Mouse (Mus musculus): ENCODE results near the gene Nuak1.

Nuak1 gene

DNA sequence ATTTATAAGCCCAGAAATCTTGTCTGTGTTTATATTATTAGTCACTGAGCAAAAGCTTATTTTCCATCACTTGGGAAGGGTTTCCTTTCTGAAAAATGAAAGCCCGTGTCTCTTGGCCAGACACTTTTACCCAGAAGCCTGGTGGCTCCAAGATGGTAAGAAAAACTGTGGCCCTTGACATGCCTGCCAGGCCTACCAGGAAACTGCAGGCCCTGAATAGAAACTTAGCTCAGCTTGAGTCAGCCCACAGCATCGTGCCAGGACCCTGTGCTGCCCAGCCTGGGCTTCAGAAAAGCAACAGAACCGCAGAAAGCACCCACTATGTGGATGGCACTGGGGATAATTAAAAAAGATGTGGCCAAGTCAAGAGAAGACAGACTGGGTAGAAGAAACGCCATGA is 43.1 kb downstream of the Nuak1 start:
- Histone ChIP-seq H3K9me3 (ENCODE audit: low read length) (no peaks in the 10 kb centered on the region), H3K36me3 (ENCODE audit: insufficient read depth, low read length) (no peaks in the 10 kb centered on the region), H3K4me3 (replicated peaks; ENCODE audit: low read length) (no peak overlapping the region), H3K27me3 (ENCODE audit: insufficient read depth, low read length) (no peaks in the 10 kb centered on the region), H3K4me1 (replicated peaks; ENCODE audit: low read depth, low read length) (peaks cover 25% of the 10 kb centered on the region)
- no peak for TF ChIP-seq POU5F1 (IDR thresholded peaks at IDR 0.05; ENCODE audit: borderline replicate concordance, low read length)
- no peak for TF ChIP-seq NANOG (IDR thresholded peaks at IDR 0.05; ENCODE audit: borderline replicate concordance, low read length)
- no peak for TF ChIP-seq CTCF (conservative IDR thresholded peaks at IDR 0.05; ENCODE audit: low read length)

GRCm38 (mm10) chr10:84395885-84396659 is 44.3 kb downstream of the Nuak1 start:
- Histone ChIP-seq H3K4me3 (replicated peaks; ENCODE audit: low read length) (no peak overlapping the region), H3K27me3 (ENCODE audit: insufficient read depth, low read length) (no peaks in the 10 kb centered on the region), H3K4me1 (replicated peaks; ENCODE audit: low read depth, low read length) (peaks cover 37% of the 10 kb centered on the region), H3K9me3 (ENCODE audit: low read length) (no peaks in the 10 kb centered on the region), H3K36me3 (ENCODE audit: insufficient read depth, low read length) (no peaks in the 10 kb centered on the region)
- TF ChIP-seq POU5F1 (IDR thresholded peaks at IDR 0.05; ENCODE audit: borderline replicate concordance, low read length) (no peak), CTCF (conservative IDR thresholded peaks at IDR 0.05; ENCODE audit: low read length) (no peak), NANOG (IDR thresholded peaks at IDR 0.05; ENCODE audit: borderline replicate concordance, low read length) (no peak)

- Histone ChIP-seq H3K4me3 (replicated peaks; ENCODE audit: low read length) (no peak overlapping the region), H3K27me3 (ENCODE audit: insufficient read depth, low read length) (no peaks in the 10 kb centered on the region), H3K36me3 (ENCODE audit: insufficient read depth, low read length) (no peaks in the 10 kb centered on the region), H3K9me3 (ENCODE audit: low read length) (no peaks in the 10 kb centered on the region), H3K4me1 (replicated peaks; ENCODE audit: low read depth, low read length) (peaks cover 41% of the 10 kb centered on the region)
- no peak for TF ChIP-seq CTCF (conservative IDR thresholded peaks at IDR 0.05; ENCODE audit: low read length)
- no peak for TF ChIP-seq NANOG (IDR thresholded peaks at IDR 0.05; ENCODE audit: borderline replicate concordance, low read length)
Observed at GRCm38 (mm10) chr10:84395259-84395658, 45.1 kb downstream of the Nuak1 start.

- Histone ChIP-seq H3K9me3 (ENCODE audit: low read length) (no peaks in the 10 kb centered on the region), H3K27me3 (ENCODE audit: insufficient read depth, low read length) (no peaks in the 10 kb centered on the region)
- TF ChIP-seq CTCF (conservative IDR thresholded peaks at IDR 0.05; ENCODE audit: low read length), result no peak
- TF ChIP-seq POU5F1 (IDR thresholded peaks at IDR 0.05; ENCODE audit: borderline replicate concordance, low read length), result no peak
- no peak for TF ChIP-seq NANOG (IDR thresholded peaks at IDR 0.05; ENCODE audit: borderline replicate concordance, low read length)
Observed at GRCm38 (mm10) chr10:84393881-84394280, 46.5 kb downstream of the Nuak1 start.

DNA sequence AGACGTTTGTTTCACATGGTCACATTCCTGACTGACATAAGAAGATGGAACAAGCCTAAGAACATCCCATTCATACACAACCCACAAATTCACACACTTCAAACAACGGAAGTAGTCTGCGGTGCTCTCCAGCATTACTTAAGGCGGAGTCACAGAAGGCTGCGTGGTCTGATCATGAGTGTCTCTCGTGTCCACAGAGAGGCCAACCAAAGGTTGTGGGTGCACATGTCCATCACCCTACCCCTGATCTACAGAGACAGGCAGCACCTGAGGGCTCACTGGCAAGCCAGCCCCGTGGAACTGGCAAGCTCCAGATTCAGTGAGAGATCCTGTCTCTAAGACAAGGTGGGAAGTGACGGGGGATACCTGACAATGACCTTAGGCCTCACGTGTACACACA is 47.0 kb downstream of the Nuak1 start:
- TF ChIP-seq POU5F1 (IDR thresholded peaks at IDR 0.05; ENCODE audit: borderline replicate concordance, low read length), result no peak
- no peak for TF ChIP-seq CTCF (conservative IDR thresholded peaks at IDR 0.05; ENCODE audit: low read length)
- TF ChIP-seq NANOG (IDR thresholded peaks at IDR 0.05; ENCODE audit: borderline replicate concordance, low read length), result no peak
- no peaks in the 10 kb centered on the region for H3K36me3 ChIP-seq (ENCODE audit: insufficient read depth, low read length)
- H3K4me3 ChIP-seq (replicated peaks; ENCODE audit: low read length), result no peak overlapping the region
- peaks cover 60% of the 10 kb centered on the region for H3K4me1 ChIP-seq (replicated peaks; ENCODE audit: low read depth, low read length)
- H3K9me3 ChIP-seq (ENCODE audit: low read length), result no peaks in the 10 kb centered on the region
- no peaks in the 10 kb centered on the region for H3K27me3 ChIP-seq (ENCODE audit: insufficient read depth, low read length)

More at GRCm38 (mm10) chr10:84393881-84394280, 46.5 kb downstream of the Nuak1 start:
- H3K4me1 ChIP-seq (replicated peaks; ENCODE audit: low read depth, low read length), result peaks cover 55% of the 10 kb centered on the region
- H3K4me3 ChIP-seq (replicated peaks; ENCODE audit: low read length), result no peak overlapping the region
- H3K36me3 ChIP-seq (ENCODE audit: insufficient read depth, low read length), result no peaks in the 10 kb centered on the region

DNA sequence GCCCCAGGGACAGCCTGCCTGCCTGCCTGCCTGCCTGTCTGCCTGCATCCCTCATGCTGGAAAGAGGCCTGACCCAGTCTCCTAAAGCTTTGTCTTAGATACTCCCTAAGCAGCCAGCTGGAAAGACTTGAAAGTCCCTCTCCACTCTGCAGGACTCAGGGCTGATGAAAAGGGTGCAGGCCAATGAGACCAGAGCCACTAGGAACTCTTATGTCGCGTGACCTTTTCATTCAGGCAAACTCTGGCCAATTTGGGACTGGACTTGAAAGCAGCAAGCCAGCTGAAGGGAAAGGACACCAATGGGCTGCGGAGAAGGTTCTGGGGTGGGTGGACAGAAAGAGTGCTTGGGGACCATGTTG is 47.7 kb downstream of the Nuak1 start:
- Histone ChIP-seq H3K36me3 (ENCODE audit: insufficient read depth, low read length) (no peaks in the 10 kb centered on the region), H3K4me1 (replicated peaks; ENCODE audit: low read depth, low read length) (peaks cover 67% of the 10 kb centered on the region), H3K9me3 (ENCODE audit: low read length) (no peaks in the 10 kb centered on the region), H3K27me3 (ENCODE audit: insufficient read depth, low read length) (no peaks in the 10 kb centered on the region), H3K4me3 (replicated peaks; ENCODE audit: low read length) (0 out of 2 replicates have a peak overlapping the region, but pooled peaks have one; percentile 41)
- TF ChIP-seq NANOG (IDR thresholded peaks at IDR 0.05; ENCODE audit: borderline replicate concordance, low read length) (no peak), POU5F1 (IDR thresholded peaks at IDR 0.05; ENCODE audit: borderline replicate concordance, low read length) (no peak), CTCF (conservative IDR thresholded peaks at IDR 0.05; ENCODE audit: low read length) (no peak)

DNA sequence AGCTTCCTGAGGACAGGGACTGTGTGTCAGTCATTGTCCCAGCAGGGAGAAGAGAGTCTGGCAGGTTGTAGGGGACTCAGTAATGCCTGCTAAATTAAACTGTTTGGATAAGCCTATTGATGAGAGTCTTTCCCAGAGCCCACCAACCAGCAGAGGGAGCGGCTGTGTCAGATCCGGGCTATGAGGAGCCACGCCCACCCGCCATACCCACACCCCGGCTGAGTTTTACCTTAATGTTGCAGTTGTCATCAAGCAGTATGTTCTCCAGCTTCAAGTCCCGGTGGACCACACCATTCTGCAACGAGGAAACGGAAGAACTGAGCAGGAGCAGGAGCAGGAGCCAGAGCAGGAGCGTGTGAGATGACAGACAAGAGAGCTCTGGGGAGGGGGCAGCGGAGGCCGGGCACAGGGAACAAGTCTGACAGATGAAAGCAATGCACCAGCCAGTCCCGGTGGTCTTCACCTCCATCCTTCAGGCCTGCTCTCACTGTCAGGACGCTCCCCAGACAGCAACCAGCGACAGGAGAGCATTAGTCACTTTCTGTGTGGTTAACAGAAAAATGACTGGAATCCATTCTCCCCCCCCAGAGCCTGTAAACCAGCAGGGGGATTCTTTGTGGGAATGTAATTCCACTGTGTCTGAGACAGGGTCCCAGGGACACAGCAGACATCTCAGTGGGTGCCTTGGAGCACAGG is 48.2 kb downstream of the Nuak1 start:
- no peaks in the 10 kb centered on the region for H3K27me3 ChIP-seq (ENCODE audit: insufficient read depth, low read length)
- peak overlapping the region; percentile 41 for H3K4me3 ChIP-seq (replicated peaks; ENCODE audit: low read length)
- TF ChIP-seq NANOG (IDR thresholded peaks at IDR 0.05; ENCODE audit: borderline replicate concordance, low read length), result no peak
- TF ChIP-seq CTCF (conservative IDR thresholded peaks at IDR 0.05; ENCODE audit: low read length), result peak; percentile 9; the same call in 1 of the 2 replicates
- no peaks in the 10 kb centered on the region for H3K36me3 ChIP-seq (ENCODE audit: insufficient read depth, low read length)
- peaks cover 72% of the 10 kb centered on the region for H3K4me1 ChIP-seq (replicated peaks; ENCODE audit: low read depth, low read length)
- no peaks in the 10 kb centered on the region for H3K9me3 ChIP-seq (ENCODE audit: low read length)

DNA sequence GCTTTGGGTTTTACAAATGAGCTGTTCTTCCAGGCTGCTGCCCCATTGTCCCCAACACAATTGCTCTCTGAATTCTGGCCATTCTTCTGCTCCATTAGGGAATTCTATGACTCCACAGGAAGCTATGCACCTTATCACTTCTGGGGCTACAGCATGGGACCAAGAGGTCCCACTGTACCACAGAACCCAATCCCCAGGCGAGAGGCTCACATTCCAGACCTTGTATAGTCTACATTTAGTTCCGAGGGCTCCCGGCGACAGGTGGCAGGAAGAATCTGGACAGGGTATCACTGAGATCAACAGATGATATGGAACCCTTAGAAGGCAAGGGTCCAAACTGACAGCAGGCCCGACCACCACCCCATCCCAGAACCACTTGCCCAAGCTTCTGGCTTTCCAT is 50.7 kb downstream of the Nuak1 start:
- H3K4me3 ChIP-seq (replicated peaks; ENCODE audit: low read length), result no peak overlapping the region
- H3K4me1 ChIP-seq (replicated peaks; ENCODE audit: low read depth, low read length), result peaks cover 81% of the 10 kb centered on the region
- H3K27me3 ChIP-seq (ENCODE audit: insufficient read depth, low read length), result no peaks in the 10 kb centered on the region
- no peaks in the 10 kb centered on the region for H3K36me3 ChIP-seq (ENCODE audit: insufficient read depth, low read length)
- no peak for TF ChIP-seq CTCF (conservative IDR thresholded peaks at IDR 0.05; ENCODE audit: low read length)
- TF ChIP-seq POU5F1 (IDR thresholded peaks at IDR 0.05; ENCODE audit: borderline replicate concordance, low read length), result no peak
- TF ChIP-seq NANOG (IDR thresholded peaks at IDR 0.05; ENCODE audit: borderline replicate concordance, low read length), result peak; percentile 38; the same call in 1 of the 2 replicates
- no peaks in the 10 kb centered on the region for H3K9me3 ChIP-seq (ENCODE audit: low read length)

All from E14TG2a.4 (cell line).